Comparison of ENCODE assay signal across 10 mouse cellular contexts in the genomic region with DNA sequence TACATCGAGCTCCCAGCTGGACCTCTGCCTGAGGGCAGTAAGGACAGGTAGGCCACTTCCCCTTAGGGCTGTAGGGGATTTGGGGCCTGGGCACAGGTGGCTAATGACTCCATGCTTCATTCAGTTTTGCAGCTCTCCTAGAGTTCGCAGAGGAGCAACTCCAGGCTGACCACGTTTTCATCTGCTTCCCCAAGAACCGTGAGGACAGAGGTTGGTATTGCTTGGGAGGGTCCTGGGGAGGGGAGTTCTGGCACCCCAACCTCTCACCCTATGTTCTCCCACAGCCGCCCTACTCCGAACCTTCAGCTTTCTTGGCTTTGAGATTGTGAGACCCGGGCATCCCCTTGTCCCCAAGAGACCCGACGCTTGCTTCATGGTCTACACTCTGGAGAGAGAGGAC. TPM values are rescaled to one million over a fixed set of nuclear protein-coding genes. Genes with fewer than 3 reads are reported as not detected.
A peak's percentile ranks its signal among the peaks of the same experiment; 100 is the strongest.
DNase-seq lines count a peak whose midpoint lies in the region; ATAC-seq and TF ChIP-seq lines count a peak whose summit lies in the region.
"Not testable (repeated sequence)": the region's sequence is repeated elsewhere in the genome, so short reads cannot be mapped to it uniquely, and the experiment has no call there.
"Had no signal": no experiment of that assay in that cellular context is flagged by ENCODE, and none has a peak within 500 bp of the region (broad histone marks: within the 10 kb centered on the region; RNA-seq: fewer than 3 reads in every experiment).

No protein-coding gene starts in this region.

- peak overlapping the region; percentile 100 for H3K4me2 ChIP-seq in forebrain, embryonic 14.5 days (ENCODE audit: low read length)
- H3K4me2 ChIP-seq in heart, embryonic 15.5 days: peak overlapping the region; percentile 93
- peak overlapping the region; percentile 87; the same call in 1 of the 2 replicates for H3K4me2 ChIP-seq in intestine, embryonic 15.5 days (replicated peaks)
- H3K4me2 ChIP-seq in limb, embryonic 13.5 days (replicated peaks): peak overlapping the region; percentile 100
- H3K4me2 ChIP-seq in lung, embryonic 14.5 days: peak overlapping the region; percentile 97
- H3K4me2 ChIP-seq in midbrain, embryonic 16.5 days (ENCODE audit: low read length): peak overlapping the region; percentile 91
- H3K4me2 ChIP-seq in stomach, embryonic 16.5 days (ENCODE audit: low read depth, low read length): peak overlapping the region; percentile 85; the same call in 1 of the 2 replicates

- DNase-seq in forebrain, embryonic 14.5 days (ENCODE audit: low spot score); lung, embryonic 14.5 days: not testable (repeated sequence)

- not testable (repeated sequence) for H3K27me3 ChIP-seq in forebrain, embryonic 14.5 days (replicated peaks; ENCODE audit: control insufficient read depth, insufficient read depth, low read length); heart, embryonic 15.5 days; intestine, embryonic 15.5 days (replicated peaks); lung, embryonic 14.5 days (ENCODE audit: insufficient read depth, low read length); midbrain, embryonic 16.5 days (ENCODE audit: control insufficient read depth, insufficient read depth, low read depth, low read length); stomach, embryonic 16.5 days (ENCODE audit: control insufficient read depth, insufficient read depth, low read length)
- H3K27me3 ChIP-seq in limb, embryonic 13.5 days: peaks cover 13% of the 10 kb centered on the region

- not testable (repeated sequence) for H3K27ac ChIP-seq in cortical plate, adult 2 months (ENCODE audit: insufficient read depth, low read length); forebrain, embryonic 14.5 days (ENCODE audit: low read depth, low read length); heart, embryonic 15.5 days; intestine, embryonic 15.5 days; limb, embryonic 13.5 days; lung, embryonic 14.5 days (ENCODE audit: low read depth); midbrain, embryonic 16.5 days (ENCODE audit: low read length); stomach, embryonic 16.5 days (ENCODE audit: low read length)

- not testable (repeated sequence) for ATAC-seq in forebrain, embryonic 14.5 days; heart, embryonic 15.5 days (replicated peaks; ENCODE audit: insufficient number of reproducible peaks, insufficient read depth, low FRiP score, low read depth); intestine, embryonic 15.5 days; limb, embryonic 13.5 days (ENCODE audit: low FRiP score, low read depth); lung, embryonic 14.5 days (ENCODE audit: insufficient read depth); midbrain, embryonic 16.5 days; stomach, embryonic 16.5 days (ENCODE audit: insufficient read depth, low FRiP score)

- not testable (repeated sequence) for H3K4me1 ChIP-seq in cortical plate, adult 2 months (ENCODE audit: control insufficient read depth, insufficient read depth, low read length); forebrain, embryonic 14.5 days (ENCODE audit: control insufficient read depth, insufficient read depth, low read length); lung, embryonic 14.5 days (ENCODE audit: insufficient read depth)
- H3K4me1 ChIP-seq in heart, embryonic 15.5 days (replicated peaks): peaks cover 40% of the 10 kb centered on the region
- peaks cover 35% of the 10 kb centered on the region for H3K4me1 ChIP-seq in intestine, embryonic 15.5 days (replicated peaks)
- H3K4me1 ChIP-seq in limb, embryonic 13.5 days: peaks cover 37% of the 10 kb centered on the region
- peaks cover 20% of the 10 kb centered on the region for H3K4me1 ChIP-seq in midbrain, embryonic 16.5 days (ENCODE audit: control insufficient read depth, insufficient read depth, low read length)
- H3K4me1 ChIP-seq in stomach, embryonic 16.5 days (ENCODE audit: control insufficient read depth, insufficient read depth, low read length): peaks cover 26% of the 10 kb centered on the region

- not testable (repeated sequence) for H3K9me3 ChIP-seq in forebrain, embryonic 14.5 days (replicated peaks; ENCODE audit: control insufficient read depth, low read length); heart, embryonic 15.5 days (replicated peaks); intestine, embryonic 15.5 days; limb, embryonic 13.5 days; lung, embryonic 14.5 days (ENCODE audit: low read depth, low read length); midbrain, embryonic 16.5 days (replicated peaks; ENCODE audit: control insufficient read depth, low read length, poor library complexity, severe bottlenecking); stomach, embryonic 16.5 days (replicated peaks; ENCODE audit: control insufficient read depth, low read length)

- WGBS in forebrain, embryonic 14.5 days: 89% methylated on average over 7 of the region's 9 CpGs
- 78% methylated on average over 9 of the region's 9 CpGs for WGBS in heart, embryonic 15.5 days
- WGBS in intestine, embryonic 15.5 days: 89% methylated on average over 9 of the region's 9 CpGs
- WGBS in limb, embryonic 13.5 days: 83% methylated on average over 9 of the region's 9 CpGs
- 79% methylated on average over 9 of the region's 9 CpGs for WGBS in lung, embryonic 14.5 days
- 89% methylated on average over 9 of the region's 9 CpGs for WGBS in midbrain, embryonic 16.5 days
- WGBS in stomach, embryonic 16.5 days: 76% methylated on average over 7 of the region's 9 CpGs

- TF ChIP-seq CTCF in cortical plate, adult 2 months (IDR thresholded peaks at IDR 0.05; ENCODE audit: extremely low read depth, insufficient read depth, low read length); lung, embryonic 14.5 days (IDR thresholded peaks at IDR 0.05; ENCODE audit: low read depth): not testable (repeated sequence)

- H3K4me3 ChIP-seq in cortical plate, adult 2 months (ENCODE audit: insufficient read depth, low read length): peak overlapping the region; percentile 74; the same call in 1 of the 2 replicates
- H3K4me3 ChIP-seq in forebrain, embryonic 14.5 days (ENCODE audit: low read depth, low read length): peak overlapping the region; percentile 74; the same call in 1 of the 2 replicates
- peak overlapping the region; percentile 82 for H3K4me3 ChIP-seq in heart, embryonic 15.5 days
- H3K4me3 ChIP-seq in intestine, embryonic 15.5 days (replicated peaks); midbrain, embryonic 16.5 days (ENCODE audit: low read depth, low read length); stomach, embryonic 16.5 days (replicated peaks; ENCODE audit: low read length): not testable (repeated sequence)
- peak overlapping the region; percentile 82 for H3K4me3 ChIP-seq in limb, embryonic 13.5 days
- H3K4me3 ChIP-seq in lung, embryonic 14.5 days (ENCODE audit: low read depth, low read length): peak overlapping the region; percentile 65; the same call in 1 of the 2 replicates

- H3K9ac ChIP-seq in forebrain, embryonic 14.5 days (ENCODE audit: low read length); heart, embryonic 15.5 days; intestine, embryonic 15.5 days; lung, embryonic 14.5 days; midbrain, embryonic 16.5 days (ENCODE audit: low read depth, low read length); stomach, embryonic 16.5 days (ENCODE audit: low read length): not testable (repeated sequence)
- H3K9ac ChIP-seq in limb, embryonic 13.5 days: peak overlapping the region; percentile 90; the same call in 1 of the 2 replicates

- TF ChIP-seq POLR2A in cortical plate, adult 2 months (IDR thresholded peaks at IDR 0.05; ENCODE audit: extremely low read depth, insufficient read depth, low read length): not testable (repeated sequence)

- H3K36me3 ChIP-seq in forebrain, embryonic 14.5 days (ENCODE audit: control insufficient read depth, insufficient read depth, low read length): peaks cover 27% of the 10 kb centered on the region
- H3K36me3 ChIP-seq in heart, embryonic 15.5 days: peaks cover 19% of the 10 kb centered on the region
- not testable (repeated sequence) for H3K36me3 ChIP-seq in intestine, embryonic 15.5 days; midbrain, embryonic 16.5 days (ENCODE audit: control insufficient read depth, insufficient read depth, low read length)
- H3K36me3 ChIP-seq in limb, embryonic 13.5 days: peaks cover 18% of the 10 kb centered on the region
- peaks cover 24% of the 10 kb centered on the region for H3K36me3 ChIP-seq in lung, embryonic 14.5 days (ENCODE audit: insufficient read depth)
- peaks cover 11% of the 10 kb centered on the region; the same call in 1 of the 2 replicates for H3K36me3 ChIP-seq in stomach, embryonic 16.5 days (ENCODE audit: control insufficient read depth, insufficient read depth, low read length)

RNA-seq across cellular contexts. Expression of gene Oaz1, which starts 2.1 kb away (rescaled TPM):
- polyA plus RNA-seq in cortical plate, adult 2 months (2012; rRNA removed): 643 and 729 TPM in 2 replicates
- polyA plus RNA-seq in forebrain, embryonic 14.5 days (2014; fragmentation: Nextera tagmentation; extraction: Ambion mirVana): 1,568 and 1,701 TPM in 2 replicates
- 1,772 and 2,077 TPM in 2 replicates for polyA plus RNA-seq in heart, embryonic 15.5 days (2015; fragmentation: Nextera tagmentation; extraction: Ambion mirVana)
- 1,393 and 1,601 TPM in 2 replicates for polyA plus RNA-seq in intestine, embryonic 15.5 days (2015; fragmentation: Nextera tagmentation; extraction: Ambion mirVana)
- polyA plus RNA-seq in limb, embryonic 13.5 days (2015; fragmentation: Nextera tagmentation; extraction: Ambion mirVana): 1,885 and 1,910 TPM in 2 replicates
- 1,866 and 1,984 TPM in 2 replicates for polyA plus RNA-seq in lung, embryonic 14.5 days (2014; fragmentation: Nextera tagmentation; extraction: Ambion mirVana)
- polyA plus RNA-seq in midbrain, embryonic 16.5 days (2015; fragmentation: Nextera tagmentation; extraction: Ambion mirVana): 1,102 and 1,149 TPM in 2 replicates
- 1,560 and 1,582 TPM in 2 replicates for polyA plus RNA-seq in stomach, embryonic 16.5 days (2015; fragmentation: Nextera tagmentation; extraction: Ambion mirVana)

RNA-seq across cellular contexts. Expression of gene Lingo3, which starts 15.3 kb away (rescaled TPM):
- 24.8 and 29.4 TPM in 2 replicates for polyA plus RNA-seq in cortical plate, adult 2 months (2012; rRNA removed)
- polyA plus RNA-seq in forebrain, embryonic 14.5 days (2014; fragmentation: Nextera tagmentation; extraction: Ambion mirVana): 2.7 and 4.7 TPM in 2 replicates
- 0.29 and 0.43 TPM in 2 replicates for polyA plus RNA-seq in heart, embryonic 15.5 days (2015; fragmentation: Nextera tagmentation; extraction: Ambion mirVana)
- polyA plus RNA-seq in intestine, embryonic 15.5 days (2015; fragmentation: Nextera tagmentation; extraction: Ambion mirVana): 0.05 and 0.09 TPM in 2 replicates
- 0.92 and 1.3 TPM in 2 replicates for polyA plus RNA-seq in limb, embryonic 13.5 days (2015; fragmentation: Nextera tagmentation; extraction: Ambion mirVana)
- 0.05 and 0.17 TPM in 2 replicates for polyA plus RNA-seq in lung, embryonic 14.5 days (2014; fragmentation: Nextera tagmentation; extraction: Ambion mirVana)
- polyA plus RNA-seq in midbrain, embryonic 16.5 days (2015; fragmentation: Nextera tagmentation; extraction: Ambion mirVana): 12.6 and 16.9 TPM in 2 replicates
- 0.05 and 0.12 TPM in 2 replicates for polyA plus RNA-seq in stomach, embryonic 16.5 days (2015; fragmentation: Nextera tagmentation; extraction: Ambion mirVana)
- polyA plus RNA-seq: inflammation-experienced regulatory T-cells, adult 6 months had no signal

RNA-seq across cellular contexts. Expression of gene Jsrp1, which starts 15.3 kb away (rescaled TPM):
- 4.7 and 5.0 TPM in 2 replicates for polyA plus RNA-seq in cortical plate, adult 2 months (2012; rRNA removed)
- polyA plus RNA-seq in forebrain, embryonic 14.5 days (2014; fragmentation: Nextera tagmentation; extraction: Ambion mirVana): 0.30 and 0.31 TPM in 2 replicates
- polyA plus RNA-seq in heart, embryonic 15.5 days (2015; fragmentation: Nextera tagmentation; extraction: Ambion mirVana): 4.0 and 5.1 TPM in 2 replicates
- 0.88 and 1.2 TPM in 2 replicates for polyA plus RNA-seq in intestine, embryonic 15.5 days (2015; fragmentation: Nextera tagmentation; extraction: Ambion mirVana)
- polyA plus RNA-seq in limb, embryonic 13.5 days (2015; fragmentation: Nextera tagmentation; extraction: Ambion mirVana): 4.5 and 5.2 TPM in 2 replicates
- 0.93 and 0.97 TPM in 2 replicates for polyA plus RNA-seq in lung, embryonic 14.5 days (2014; fragmentation: Nextera tagmentation; extraction: Ambion mirVana)
- polyA plus RNA-seq in midbrain, embryonic 16.5 days (2015; fragmentation: Nextera tagmentation; extraction: Ambion mirVana): 0.39 and 0.45 TPM in 2 replicates
- polyA plus RNA-seq in stomach, embryonic 16.5 days (2015; fragmentation: Nextera tagmentation; extraction: Ambion mirVana): 0.65 and 8.4 TPM in 2 replicates
- polyA plus RNA-seq: inflammation-experienced regulatory T-cells, adult 6 months; large intestine, adult 2 months had no signal

RNA-seq across cellular contexts. Expression of gene Amh, which starts 23.5 kb away (rescaled TPM):
- polyA plus RNA-seq in cortical plate, adult 2 months (2012; rRNA removed): 1.6 and 2.3 TPM in 2 replicates
- polyA plus RNA-seq in forebrain, embryonic 14.5 days (2014; fragmentation: Nextera tagmentation; extraction: Ambion mirVana): 0.10 TPM in 1 of 2 replicates, not detected in the other
- polyA plus RNA-seq in heart, embryonic 15.5 days (2015; fragmentation: Nextera tagmentation; extraction: Ambion mirVana): 0.16 and 0.19 TPM in 2 replicates
- polyA plus RNA-seq in intestine, embryonic 15.5 days (2015; fragmentation: Nextera tagmentation; extraction: Ambion mirVana): not detected in 2 replicates
- polyA plus RNA-seq in limb, embryonic 13.5 days (2015; fragmentation: Nextera tagmentation; extraction: Ambion mirVana): not detected in 2 replicates
- polyA plus RNA-seq in lung, embryonic 14.5 days (2014; fragmentation: Nextera tagmentation; extraction: Ambion mirVana): 0.11 and 0.14 TPM in 2 replicates
- polyA plus RNA-seq in midbrain, embryonic 16.5 days (2015; fragmentation: Nextera tagmentation; extraction: Ambion mirVana): not detected in 2 replicates
- polyA plus RNA-seq in stomach, embryonic 16.5 days (2015; fragmentation: Nextera tagmentation; extraction: Ambion mirVana): not detected in 2 replicates
- polyA plus RNA-seq: inflammation-experienced regulatory T-cells, adult 6 months had no signal

RNA-seq across cellular contexts. Expression of gene Lsm7, which starts 26.4 kb away (rescaled TPM):
- polyA plus RNA-seq in cortical plate, adult 2 months (2012; rRNA removed): 223 and 238 TPM in 2 replicates
- 265 and 372 TPM in 2 replicates for polyA plus RNA-seq in forebrain, embryonic 14.5 days (2014; fragmentation: Nextera tagmentation; extraction: Ambion mirVana)
- polyA plus RNA-seq in heart, embryonic 15.5 days (2015; fragmentation: Nextera tagmentation; extraction: Ambion mirVana): 153 and 154 TPM in 2 replicates
- polyA plus RNA-seq in intestine, embryonic 15.5 days (2015; fragmentation: Nextera tagmentation; extraction: Ambion mirVana): 270 and 286 TPM in 2 replicates
- polyA plus RNA-seq in limb, embryonic 13.5 days (2015; fragmentation: Nextera tagmentation; extraction: Ambion mirVana): 310 and 314 TPM in 2 replicates
- 334 and 337 TPM in 2 replicates for polyA plus RNA-seq in lung, embryonic 14.5 days (2014; fragmentation: Nextera tagmentation; extraction: Ambion mirVana)
- 202 and 205 TPM in 2 replicates for polyA plus RNA-seq in midbrain, embryonic 16.5 days (2015; fragmentation: Nextera tagmentation; extraction: Ambion mirVana)
- polyA plus RNA-seq in stomach, embryonic 16.5 days (2015; fragmentation: Nextera tagmentation; extraction: Ambion mirVana): 192 and 210 TPM in 2 replicates
